Mouse (Mus musculus) MEL (cell line): ENCODE measurements around the gene Evl.

ENCODE experiments used
- CTCF ChIP-seq, 3 experiments: IDR thresholded peaks in 2 of 3; conservative IDR thresholded peaks in 1 of 3; 2 replicates each; pipeline ENCODE4 v1.5.1; 2011 to 2012; ENCODE audit warnings: low read length in 3 of 3, low read depth in 2 of 3, mild to moderate bottlenecking in 2 of 3, improper control_type of control experiment in 1 of 3, inconsistent platforms in 1 of 3, mixed read lengths in 1 of 3, moderate library complexity in 1 of 3; ENCODE audit not compliant: control insufficient read depth in 1 of 3, insufficient read depth in 1 of 3, poor library complexity in 1 of 3, severe bottlenecking in 1 of 3
- EP300 ChIP-seq, 2 experiments: IDR thresholded peaks; 2 replicates each; pipeline ENCODE4 v1.6.1; 2011; ENCODE audit warnings: improper control_type of control experiment in 2 of 2, low read length in 2 of 2, low read depth in 1 of 2, mild to moderate bottlenecking in 1 of 2
- HCFC1 ChIP-seq: IDR thresholded peaks from 2 replicates; pipeline ENCODE4 v1.6.1; 2012; ENCODE audit warnings: low read depth, mild to moderate bottlenecking, inconsistent platforms, low read length, improper control_type of control experiment, moderate library complexity
- MXI1 ChIP-seq: IDR thresholded peaks from 2 replicates; pipeline ENCODE4 v1.6.1; 2011; ENCODE audit warnings: mild to moderate bottlenecking, low read depth, low read length, improper control_type of control experiment
- POLR2A ChIP-seq, 2 experiments: IDR thresholded peaks; 2 replicates each; pipeline ENCODE4 v1.6.1; 2011 to 2012; ENCODE audit warnings: low read length in 2 of 2, mild to moderate bottlenecking in 2 of 2, control low read depth in 1 of 2, improper control_type of control experiment in 1 of 2, low read depth in 1 of 2, moderate library complexity in 1 of 2; ENCODE audit not compliant: control insufficient read depth in 1 of 2, insufficient read depth in 1 of 2, poor library complexity in 1 of 2
- SIN3A ChIP-seq: IDR thresholded peaks from 2 replicates; pipeline ENCODE4 v1.6.1; 2012; ENCODE audit warnings: low read length, improper control_type of control experiment, inconsistent platforms
- ZC3H11A ChIP-seq: IDR thresholded peaks from 2 replicates; pipeline ENCODE4 v1.6.1; 2012; ENCODE audit warnings: low read depth, mild to moderate bottlenecking, inconsistent platforms, low read length, improper control_type of control experiment

- TF ChIP-seq POLR2A (IDR thresholded peaks at IDR 0.05; ENCODE audit: control insufficient read depth in 1 of 2, insufficient read depth in 1 of 2, low read depth in 1 of 2, low read length in 2 of 2, poor library complexity in 1 of 2) (no peak), SIN3A (no peak), CTCF (IDR thresholded peaks at IDR 0.05 in 2 of 3, conservative IDR thresholded peaks at IDR 0.05 in 1 of 3; ENCODE audit: control insufficient read depth in 1 of 3, insufficient read depth in 1 of 3, low read depth in 2 of 3, low read length in 3 of 3, poor library complexity in 1 of 3, severe bottlenecking in 1 of 3) (no peak), EP300 (IDR thresholded peaks at IDR 0.05; ENCODE audit: low read depth in 1 of 2, low read length in 2 of 2) (no peak), ZC3H11A (no peak), MXI1 (no peak), HCFC1 (no peak)
Measured at GRCm38 (mm10) chr12:108606321-108606720, 51.8 kb downstream of the Evl start.
